Mouse (Mus musculus) liver, embryonic 13.5 days (tissue): ENCODE data around the gene Cwc22. TPM values are rescaled to one million over a fixed set of nuclear protein-coding genes. Genes with fewer than 3 reads are reported as not detected.

ENCODE experiments used
- ATAC-seq: fragments of 200-750 bp; cut with Nextera tagmentation; 2 replicates; pipeline ENCODE4 v1.8.0; 2017; ENCODE audit warnings: low read depth, mild to moderate bottlenecking, moderate number of reproducible peaks, moderate library complexity
- DNase-seq: peaks from one replicate; pipeline ENCODE4 v3.0.0; 2022
- H3K27ac ChIP-seq: fragments of 300-500 bp; sonication (generic); 2 replicates; pipeline ENCODE4 v1.5.1; 2015; ENCODE audit warnings: moderate library complexity, mild to moderate bottlenecking, inconsistent platforms
- H3K27me3 ChIP-seq: fragments of 300-500 bp; sonication (generic); 2 replicates; pipeline ENCODE4 v1.6.1; 2015; ENCODE audit warnings: mild to moderate bottlenecking, inconsistent platforms
- H3K36me3 ChIP-seq: fragments of 300-500 bp; sonication (generic); 2 replicates; pipeline ENCODE4 v1.6.1; 2015; ENCODE audit warnings: mild to moderate bottlenecking, inconsistent platforms
- H3K4me1 ChIP-seq: fragments of 300-500 bp; sonication (generic); replicated peaks from 2 replicates; pipeline ENCODE4 v1.6.1; 2015; ENCODE audit warnings: inconsistent platforms
- H3K4me2 ChIP-seq: fragments of 300-500 bp; sonication (generic); 2 replicates; pipeline ENCODE4 v1.6.1; 2015; ENCODE audit warnings: inconsistent platforms, mild to moderate bottlenecking, moderate library complexity
- H3K4me3 ChIP-seq: fragments of 300-500 bp; sonication (generic); replicated peaks from 2 replicates; pipeline ENCODE4 v1.5.1; 2015; ENCODE audit warnings: mild to moderate bottlenecking, inconsistent platforms
- H3K9ac ChIP-seq: fragments of 300-500 bp; sonication (generic); 2 replicates; pipeline ENCODE4 v1.6.1; 2015; ENCODE audit warnings: mild to moderate bottlenecking, inconsistent platforms
- H3K9me3 ChIP-seq: fragments of 300-500 bp; sonication (generic); replicated peaks from 2 replicates; pipeline ENCODE4 v1.6.1; 2016; ENCODE audit warnings: inconsistent platforms
- WGBS: fragments of 180-500 bp; shearing (Covaris S2); methylation state at CpG from one replicate; pipeline ENCODE4 v1.1.7; 2015; ENCODE audit not compliant: insufficient replicate concordance; 5-methylcytosine and 5-hydroxymethylcytosine counted together
- polyA plus RNA-seq: library from polyadenylated mRNA; unstranded; fragments of >200 nt; fragmentation: Nextera tagmentation; extraction: Ambion mirVana; gene quantifications from 2 replicates; pipeline ENCODE4 v1.2.1, GENCODE M21; 2015

Gene Cwc22
- polyA plus RNA-seq, 1 experiment from 2014 or later = 16.7 TPM

DNA sequence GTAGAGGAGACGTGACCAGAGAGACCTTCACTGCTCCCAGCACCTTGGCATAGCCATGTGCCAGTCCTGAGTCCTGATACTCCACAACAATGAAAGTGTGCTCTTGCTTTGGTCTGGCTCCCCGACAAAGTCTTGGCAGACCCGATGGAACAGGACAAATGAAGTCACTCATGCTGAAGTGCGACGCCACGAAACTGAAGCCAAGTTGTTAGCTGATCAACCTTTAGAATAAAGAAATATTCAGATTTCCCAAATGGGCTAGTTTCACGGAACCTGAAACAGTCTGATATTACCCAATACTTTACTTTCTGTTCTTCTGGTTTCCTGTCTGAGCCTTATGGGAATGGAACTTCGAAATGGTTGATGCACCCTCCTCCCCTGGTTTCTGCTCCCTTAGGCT is 32.9 kb upstream of the Cwc22 start:
- Histone ChIP-seq H3K27ac (no peak overlapping the region), H3K9ac (no peak overlapping the region), H3K36me3 (no peaks in the 10 kb centered on the region), H3K4me3 (no peak overlapping the region), H3K27me3 (no peaks in the 10 kb centered on the region), H3K4me2 (no peak overlapping the region), H3K4me1 (no peaks in the 10 kb centered on the region), H3K9me3 (no peaks in the 10 kb centered on the region; the same call in 1 of the 2 replicates)
- ATAC-seq (no peak), DNase-seq (no peak)
- WGBS = 75% methylated on average over 8 of the region's 8 CpGs

GRCm38 (mm10) chr2:77978256-77978655 is 32.1 kb upstream of the Cwc22 start:
- WGBS = 71% methylated on average over 3 of the region's 3 CpGs
- H3K4me1 ChIP-seq = no peaks in the 10 kb centered on the region
- no peaks in the 10 kb centered on the region; the same call in 1 of the 2 replicates for H3K9me3 ChIP-seq
- DNase-seq (no peak), ATAC-seq (no peak)
- no peak overlapping the region for H3K4me3 ChIP-seq
- H3K9ac ChIP-seq = no peak overlapping the region
- H3K36me3 ChIP-seq = no peaks in the 10 kb centered on the region
- H3K27me3 ChIP-seq = no peaks in the 10 kb centered on the region
- no peak overlapping the region for H3K27ac ChIP-seq
- H3K4me2 ChIP-seq = no peak overlapping the region

DNA sequence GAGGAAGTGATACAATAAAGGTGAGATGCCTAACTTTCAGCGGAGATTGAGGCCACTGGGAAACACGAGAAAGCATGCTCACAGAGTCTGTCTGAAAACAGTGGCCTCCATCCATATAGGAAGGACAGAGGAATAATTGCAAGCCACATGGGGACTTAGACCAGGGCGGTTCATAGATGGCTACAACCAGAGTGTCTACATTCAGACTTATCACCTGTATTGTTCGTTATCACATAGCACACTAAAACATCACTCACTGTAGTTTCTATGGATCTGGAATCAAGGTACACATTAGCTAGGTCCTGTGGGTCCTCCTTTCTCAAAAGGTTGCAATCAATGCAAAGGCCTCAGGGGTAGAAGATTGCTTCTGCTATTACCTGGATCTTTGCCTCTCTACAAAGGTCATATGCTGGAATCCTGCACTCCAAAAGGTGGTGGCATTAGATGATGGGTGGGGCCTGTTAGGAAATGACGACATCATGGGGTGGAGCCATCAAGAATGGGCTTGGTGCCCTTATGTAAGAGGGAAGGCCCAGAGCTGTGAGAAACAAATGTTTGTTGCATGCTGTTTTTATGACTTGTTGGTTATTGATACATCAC is 30.2 kb upstream of the Cwc22 start:
- no peak overlapping the region for H3K4me2 ChIP-seq
- no peaks in the 10 kb centered on the region for H3K27me3 ChIP-seq
- H3K9me3 ChIP-seq = no peaks in the 10 kb centered on the region; the same call in 1 of the 2 replicates
- 68% methylated on average over 5 of the region's 5 CpGs for WGBS
- H3K9ac ChIP-seq = no peak overlapping the region
- no peaks in the 10 kb centered on the region for H3K36me3 ChIP-seq
- no peak overlapping the region for H3K4me3 ChIP-seq
- ATAC-seq = no peak
- DNase-seq = no peak
- H3K27ac ChIP-seq = no peak overlapping the region
- no peaks in the 10 kb centered on the region for H3K4me1 ChIP-seq

- ATAC-seq (no peak), DNase-seq (no peak)
- WGBS = 62% methylated on average over 4 of the region's 4 CpGs
These were observed 29.4 kb upstream of the Cwc22 start for GRCm38 (mm10) chr2:77975606-77976005.

GRCm38 (mm10) chr2:77974986-77975385 is 28.8 kb upstream of the Cwc22 start:
- H3K27me3 ChIP-seq = no peaks in the 10 kb centered on the region
- no peaks in the 10 kb centered on the region for H3K4me1 ChIP-seq
- H3K27ac ChIP-seq = no peak overlapping the region
- no peak for DNase-seq
- H3K9me3 ChIP-seq = no peaks in the 10 kb centered on the region; the same call in 1 of the 2 replicates
- no peak overlapping the region for H3K9ac ChIP-seq
- H3K36me3 ChIP-seq = no peaks in the 10 kb centered on the region
- WGBS = 54% methylated on average over 1 of the region's 1 CpGs
- no peak for ATAC-seq
- H3K4me2 ChIP-seq = no peak overlapping the region
- H3K4me3 ChIP-seq = no peak overlapping the region

More at GRCm38 (mm10) chr2:77975606-77976005, 29.4 kb upstream of the Cwc22 start:
- Histone ChIP-seq H3K27ac (no peak overlapping the region), H3K36me3 (no peaks in the 10 kb centered on the region), H3K4me1 (no peaks in the 10 kb centered on the region), H3K9me3 (no peaks in the 10 kb centered on the region; the same call in 1 of the 2 replicates), H3K4me2 (no peak overlapping the region), H3K4me3 (no peak overlapping the region), H3K9ac (no peak overlapping the region), H3K27me3 (no peaks in the 10 kb centered on the region)

GRCm38 (mm10) chr2:77974366-77974765 is 28.2 kb upstream of the Cwc22 start:
- ATAC-seq = no peak
- no peak overlapping the region for H3K27ac ChIP-seq
- no peak overlapping the region for H3K9ac ChIP-seq
- no peaks in the 10 kb centered on the region for H3K36me3 ChIP-seq
- no peak overlapping the region for H3K4me2 ChIP-seq
- WGBS = 32% methylated on average over 2 of the region's 2 CpGs
- H3K4me1 ChIP-seq = no peaks in the 10 kb centered on the region
- DNase-seq = no peak
- no peak overlapping the region for H3K4me3 ChIP-seq
- no peaks in the 10 kb centered on the region; the same call in 1 of the 2 replicates for H3K9me3 ChIP-seq
- H3K27me3 ChIP-seq = no peaks in the 10 kb centered on the region

DNA sequence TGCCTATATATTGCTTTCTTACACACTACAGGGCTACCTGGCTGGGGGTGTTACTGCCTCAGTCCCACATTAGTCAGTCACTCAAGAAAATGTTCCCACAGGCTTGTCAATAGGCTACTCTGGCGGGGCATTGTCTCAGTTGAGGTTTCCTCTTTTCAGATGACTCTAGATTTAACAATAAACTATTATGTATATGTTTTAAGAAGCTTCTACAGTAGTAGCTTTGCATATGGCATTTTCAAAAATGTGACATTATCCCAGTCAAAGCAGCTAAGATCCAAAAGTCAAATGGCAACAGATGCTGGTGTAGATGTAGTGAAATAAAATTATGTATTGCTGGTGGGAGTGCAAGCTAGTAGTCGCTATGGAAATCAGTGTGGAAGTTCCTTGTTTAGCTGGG is 27.1 kb upstream of the Cwc22 start:
- Histone ChIP-seq H3K27ac (no peak overlapping the region), H3K4me3 (no peak overlapping the region), H3K9me3 (no peaks in the 10 kb centered on the region), H3K4me1 (no peaks in the 10 kb centered on the region), H3K9ac (no peak overlapping the region), H3K4me2 (no peak overlapping the region), H3K27me3 (no peaks in the 10 kb centered on the region), H3K36me3 (no peaks in the 10 kb centered on the region)
- WGBS = 43% methylated on average over 2 of the region's 2 CpGs
- DNase-seq = no peak
- ATAC-seq = no peak

DNA sequence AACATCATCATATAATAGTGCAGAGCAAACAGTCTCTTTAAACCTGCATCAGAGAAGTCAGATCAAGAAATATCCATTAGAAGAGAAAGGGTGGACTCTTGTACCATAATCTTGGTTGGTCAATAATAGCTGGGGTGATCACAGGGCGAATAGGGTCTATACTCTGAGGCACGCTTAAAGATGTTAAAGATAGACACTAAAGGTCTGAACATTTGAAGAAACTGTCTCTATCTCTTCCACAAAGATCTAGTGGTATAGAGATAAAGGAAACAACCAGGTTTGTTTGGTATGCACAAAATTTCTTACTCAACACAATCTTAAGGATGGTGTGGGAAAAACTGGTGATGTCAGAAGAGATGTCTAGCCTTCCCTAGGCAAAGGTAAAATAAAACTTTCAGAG is 26.4 kb upstream of the Cwc22 start:
- Histone ChIP-seq H3K9ac (no peak overlapping the region), H3K36me3 (no peaks in the 10 kb centered on the region), H3K27me3 (no peaks in the 10 kb centered on the region), H3K9me3 (no peaks in the 10 kb centered on the region), H3K4me2 (no peak overlapping the region), H3K4me1 (no peaks in the 10 kb centered on the region), H3K27ac (no peak overlapping the region), H3K4me3 (no peak overlapping the region)
- 71% methylated on average over 2 of the region's 2 CpGs for WGBS
- ATAC-seq = no peak
- DNase-seq = no peak

- Histone ChIP-seq H3K27me3 (no peaks in the 10 kb centered on the region), H3K4me3 (no peak overlapping the region), H3K4me2 (no peak overlapping the region), H3K36me3 (no peaks in the 10 kb centered on the region), H3K9ac (no peak overlapping the region), H3K9me3 (no peaks in the 10 kb centered on the region), H3K4me1 (no peaks in the 10 kb centered on the region), H3K27ac (no peak overlapping the region)
- 63% methylated on average over 1 of the region's 1 CpGs for WGBS
- DNase-seq = no peak
- no peak for ATAC-seq
These were observed 25.7 kb upstream of the Cwc22 start for GRCm38 (mm10) chr2:77971871-77972270.

- DNase-seq = no peak
These were observed 25.2 kb upstream of the Cwc22 start for GRCm38 (mm10) chr2:77971361-77971760.

GRCm38 (mm10) chr2:77970556-77970955 is 24.4 kb upstream of the Cwc22 start:
- no peak overlapping the region for H3K4me2 ChIP-seq
- H3K4me3 ChIP-seq = no peak overlapping the region
- 57% methylated on average over 3 of the region's 3 CpGs for WGBS
- H3K27ac ChIP-seq = no peak overlapping the region
- ATAC-seq = no peak
- no peaks in the 10 kb centered on the region for H3K4me1 ChIP-seq
- H3K27me3 ChIP-seq = no peaks in the 10 kb centered on the region
- H3K9ac ChIP-seq = no peak overlapping the region
- H3K9me3 ChIP-seq = no peaks in the 10 kb centered on the region
- no peak for DNase-seq
- H3K36me3 ChIP-seq = no peaks in the 10 kb centered on the region

More at GRCm38 (mm10) chr2:77971361-77971760, 25.2 kb upstream of the Cwc22 start:
- 54% methylated on average over 2 of the region's 2 CpGs for WGBS
- Histone ChIP-seq H3K4me3 (no peak overlapping the region), H3K27me3 (no peaks in the 10 kb centered on the region), H3K4me1 (no peaks in the 10 kb centered on the region), H3K9me3 (no peaks in the 10 kb centered on the region), H3K36me3 (no peaks in the 10 kb centered on the region), H3K27ac (no peak overlapping the region), H3K4me2 (no peak overlapping the region), H3K9ac (no peak overlapping the region)
- no peak for ATAC-seq

DNA sequence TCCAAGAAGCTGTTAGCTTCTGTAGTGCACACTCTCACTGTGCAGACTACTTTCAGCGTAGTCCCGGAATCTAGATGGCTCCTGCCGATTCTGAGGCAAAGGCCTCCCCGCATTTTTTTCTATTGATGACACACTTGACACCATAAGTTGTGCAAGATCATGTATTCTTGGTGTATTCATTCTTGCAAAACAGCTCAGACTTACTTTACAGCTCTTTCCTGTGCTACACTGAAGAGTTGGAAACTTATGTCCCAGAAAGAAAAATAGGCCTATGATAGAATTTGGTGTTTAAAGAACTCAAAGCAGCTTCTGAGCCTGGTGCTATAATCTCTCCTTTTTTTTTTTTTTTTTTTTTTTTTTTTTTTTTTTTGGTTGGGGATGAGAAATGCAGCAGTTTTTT is 23.8 kb upstream of the Cwc22 start:
- H3K4me1 ChIP-seq = no peaks in the 10 kb centered on the region
- no peaks in the 10 kb centered on the region for H3K9me3 ChIP-seq
- no peaks in the 10 kb centered on the region for H3K27me3 ChIP-seq
- DNase-seq = no peak
- H3K36me3 ChIP-seq = no peaks in the 10 kb centered on the region
- no peak overlapping the region for H3K9ac ChIP-seq
- H3K27ac ChIP-seq = no peak overlapping the region
- 88% methylated on average over 4 of the region's 4 CpGs for WGBS
- H3K4me3 ChIP-seq = no peak overlapping the region
- no peak for ATAC-seq
- H3K4me2 ChIP-seq = no peak overlapping the region
